Mouse (Mus musculus) cerebellum, postnatal 25 days (tissue): Measurements from ENCODE around the gene Siah2.

Experiments
- DNase-seq, 2 experiments: peaks; one replicate each; pipeline ENCODE4 v3.0.0; 2021; ENCODE audit warnings: mixed read lengths in 2 of 2

Gene Siah2

GRCm38 (mm10) chr3:58655362-58656130 lies 36.7 kb downstream of the Siah2 start:
- peak; percentile 68 to 85 for DNase-seq

- peak in 1 of 2 experiments; percentile 28 for DNase-seq
These were observed 38.3 kb downstream of the Siah2 start for GRCm38 (mm10) chr3:58653907-58654306.

DNA sequence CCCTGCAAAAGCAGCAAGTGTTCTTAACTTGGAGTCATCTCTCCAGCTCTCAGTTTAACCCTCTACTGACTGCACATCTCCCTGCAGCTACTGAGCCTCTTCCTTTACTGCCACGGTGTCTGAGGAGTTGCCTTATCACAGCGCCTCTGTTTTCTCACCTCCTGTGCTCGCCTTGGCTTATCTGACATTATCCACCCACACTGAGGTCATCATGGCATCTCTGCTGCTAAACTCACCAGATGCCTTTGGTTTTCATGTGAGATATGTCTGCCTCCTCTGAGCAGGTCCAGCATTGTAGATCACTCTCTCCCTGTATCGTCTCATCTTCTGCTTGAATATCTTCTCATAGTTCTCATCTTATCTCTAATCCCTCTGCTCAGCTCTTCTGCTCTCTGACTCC lies 41.9 kb downstream of the Siah2 start:
- DNase-seq = no peak

DNA sequence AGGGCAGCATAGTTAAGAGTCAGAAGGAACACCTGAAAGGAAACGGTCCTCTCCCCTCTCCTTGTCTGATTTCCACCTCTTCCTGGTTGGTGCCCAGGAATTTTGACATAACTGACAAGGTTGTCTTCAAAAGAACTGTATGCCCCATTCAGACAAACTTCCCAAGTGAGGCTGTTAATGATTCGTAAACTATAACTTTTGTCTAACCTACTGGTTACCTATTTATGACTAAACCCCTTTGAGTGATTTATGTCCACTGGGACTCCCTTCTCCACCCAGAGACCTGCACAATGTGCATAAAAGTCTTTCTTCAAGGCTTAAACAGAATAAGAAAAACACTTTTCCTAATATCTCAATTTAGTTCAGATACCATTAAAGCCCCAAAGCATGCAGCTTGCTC lies 45.0 kb downstream of the Siah2 start:
- no peak for DNase-seq

DNA sequence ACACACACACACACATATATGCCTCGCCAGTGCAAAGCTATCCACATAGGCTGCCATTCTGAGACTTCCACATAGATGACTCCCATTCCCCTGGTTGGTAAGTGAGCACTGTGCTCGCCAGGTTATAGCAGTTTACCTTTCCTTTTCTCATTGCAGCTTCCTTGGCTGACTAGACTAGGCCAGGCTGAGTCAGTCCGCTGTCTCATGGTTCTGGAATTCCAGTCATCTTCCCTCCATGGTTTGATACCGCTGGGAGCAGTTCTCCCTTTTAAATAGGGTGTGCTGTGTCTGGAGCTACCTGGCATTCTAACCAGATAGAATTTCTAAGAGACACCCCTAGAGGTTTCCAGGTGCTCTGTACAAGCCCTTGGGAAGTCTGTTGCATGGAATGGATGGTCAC lies 46.0 kb downstream of the Siah2 start:
- DNase-seq = no peak

GRCm38 (mm10) chr3:58636406-58637295 lies 55.5 kb downstream of the Siah2 start, which contains the start of gene Erich6:
Erich6 (minus strand) TSS chr3:58637207.
- DNase-seq = peak; percentile 37 to 38

- DNase-seq = no peak
These were observed 60.5 kb downstream of the Siah2 start for GRCm38 (mm10) chr3:58631693-58632092.

DNA sequence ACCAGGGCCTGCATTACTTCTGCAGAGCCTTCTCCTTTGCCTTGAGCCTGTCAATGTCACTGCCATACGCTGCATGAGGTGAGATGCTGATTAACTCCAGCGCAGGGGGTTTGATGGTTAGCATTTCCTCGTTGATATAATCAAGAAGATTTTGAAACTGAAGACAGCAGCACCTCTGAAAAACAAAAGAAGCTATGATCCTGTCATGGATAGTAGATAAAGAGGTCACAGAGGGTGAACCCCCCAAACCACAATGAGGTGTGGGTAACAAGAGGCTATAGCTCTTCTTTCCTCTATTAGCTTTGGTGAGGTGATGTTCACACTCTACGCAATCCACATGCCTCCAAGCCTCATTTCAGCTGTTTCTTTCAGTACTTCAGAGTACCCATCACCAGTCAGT lies 67.2 kb downstream of the Siah2 start:
- DNase-seq = no peak
